Mouse (Mus musculus) gastrocnemius, adult 8-10 months (tissue): Measurements from ENCODE around the gene Wdr13. TPM values are rescaled to one million over a fixed set of nuclear protein-coding genes. Genes with fewer than 3 reads are reported as not detected.
"Not testable (repeated sequence)": the region's sequence is repeated elsewhere in the genome, so short reads cannot be mapped to it uniquely, and the experiment has no call there.

ENCODE experiments used
- DNase-seq, 2 experiments: peaks; one replicate each; pipeline ENCODE4 v3.0.0; 2022; ENCODE audit warnings: low spot score in 2 of 2
- total RNA-seq, 4 experiments: library from RNA; stranded (reverse); gene quantifications; 2 replicates each; pipeline ENCODE4 v1.2.4; 2022

Gene Wdr13
- total RNA-seq, 4 experiments from 2014 or later: 8.7 to 10.4 (median 9.6) TPM

DNA sequence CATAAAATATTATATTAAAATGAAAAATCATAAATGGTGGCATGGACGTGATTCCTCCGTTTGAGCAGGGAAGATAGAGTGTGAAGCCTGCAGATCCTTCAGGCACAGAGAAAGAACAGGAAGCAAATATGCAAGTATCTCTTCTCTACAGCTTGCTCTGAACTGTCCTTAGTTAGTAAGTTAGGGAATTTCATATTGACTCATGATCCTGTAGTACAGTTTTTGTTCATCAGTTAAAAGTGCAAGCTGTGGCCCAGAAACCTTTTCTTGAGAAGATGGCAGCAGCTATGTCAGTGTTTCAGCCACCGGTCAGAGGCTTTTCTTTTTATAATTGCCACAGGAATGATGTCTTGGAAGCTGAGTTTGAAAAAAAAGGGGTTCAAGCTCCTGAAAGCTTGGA, 27.7 kb downstream of the Wdr13 start:
- DNase-seq: no peak

DNA sequence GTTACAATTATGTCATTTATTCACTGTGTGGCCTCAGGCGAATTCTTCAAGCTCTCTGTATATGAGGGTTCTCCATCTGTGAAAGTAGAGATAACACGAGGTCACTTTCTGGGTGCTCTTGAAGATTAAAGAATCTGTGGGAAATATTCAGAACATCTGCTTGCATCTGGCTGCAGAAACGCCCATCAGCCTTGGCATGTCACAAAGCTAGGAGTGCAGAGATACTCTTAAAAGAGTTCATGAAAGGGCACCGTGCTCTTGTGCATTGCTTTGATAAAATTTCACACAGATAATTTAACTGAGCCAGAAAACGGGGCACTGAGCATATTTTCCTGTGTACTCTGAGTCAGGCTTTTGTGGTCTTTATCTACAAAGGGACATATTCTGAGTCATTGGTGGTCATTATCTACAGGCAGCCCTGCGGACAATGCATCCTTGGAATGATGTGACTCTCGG, 30.5 kb downstream of the Wdr13 start:
- no peak for DNase-seq

DNA sequence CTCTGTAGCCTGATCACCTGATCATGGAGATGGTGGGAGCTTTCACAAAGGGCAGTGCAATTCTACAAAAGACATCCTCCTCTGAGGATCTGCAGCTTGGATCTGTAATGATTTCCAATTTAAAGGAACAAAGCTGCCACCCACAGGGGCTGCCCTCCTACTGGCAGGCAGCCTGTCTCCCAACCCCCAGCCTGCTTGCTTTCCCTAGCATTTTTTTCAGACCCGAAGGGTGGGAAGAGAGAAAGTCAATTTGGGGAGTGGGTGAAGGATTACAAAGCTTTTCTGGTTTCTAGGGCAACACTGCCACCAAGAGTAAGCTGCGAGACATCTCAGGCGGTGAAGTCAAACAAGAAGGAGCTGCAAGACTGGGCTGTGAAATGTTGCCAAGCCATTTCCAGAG, 31.7 kb downstream of the Wdr13 start:
- no peak for DNase-seq

DNA sequence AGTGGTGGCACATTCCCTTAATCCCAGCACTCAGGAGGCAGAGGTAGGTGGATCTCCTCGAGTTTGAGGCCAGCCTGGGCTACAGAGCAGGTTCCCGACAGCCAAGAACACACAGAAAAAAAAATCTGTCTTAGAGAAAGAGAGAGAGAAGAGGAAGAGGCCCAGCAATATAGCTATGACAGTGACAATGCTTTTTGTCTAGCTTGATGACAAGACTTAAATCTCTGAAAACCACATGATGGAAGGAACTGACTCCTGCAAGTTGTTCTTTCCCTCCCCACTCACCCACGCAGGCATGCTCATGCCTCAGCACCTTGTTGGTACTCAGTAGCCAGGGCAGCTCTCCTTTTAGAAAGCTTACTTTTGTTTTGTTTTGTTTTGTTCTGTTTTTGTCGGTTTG, 33.3 kb downstream of the Wdr13 start:
- DNase-seq: no peak

DNA sequence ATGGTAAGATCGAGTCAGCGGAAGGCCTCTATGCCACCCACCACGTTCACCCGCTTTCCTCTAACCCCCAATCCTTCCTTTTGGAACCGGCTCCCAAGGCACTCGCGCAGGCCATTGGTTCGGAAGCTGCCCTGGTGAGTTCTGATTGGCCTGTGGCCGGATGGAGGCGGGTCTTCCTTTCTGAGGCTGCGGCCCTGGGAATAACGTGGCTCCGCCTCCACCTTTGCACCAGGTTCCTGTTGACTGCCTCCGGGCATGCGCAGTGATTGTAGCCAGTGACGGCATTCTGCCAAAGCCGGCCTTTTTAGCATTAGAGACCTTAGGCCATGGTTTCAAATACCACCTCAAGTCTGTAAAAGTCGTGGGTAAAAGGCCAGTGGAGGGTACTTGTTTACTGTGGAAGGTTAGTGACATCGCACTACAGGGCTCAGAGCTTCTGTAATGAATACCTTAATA, 35.9 kb downstream of the Wdr13 start:
- DNase-seq: peak; percentile 96

DNA sequence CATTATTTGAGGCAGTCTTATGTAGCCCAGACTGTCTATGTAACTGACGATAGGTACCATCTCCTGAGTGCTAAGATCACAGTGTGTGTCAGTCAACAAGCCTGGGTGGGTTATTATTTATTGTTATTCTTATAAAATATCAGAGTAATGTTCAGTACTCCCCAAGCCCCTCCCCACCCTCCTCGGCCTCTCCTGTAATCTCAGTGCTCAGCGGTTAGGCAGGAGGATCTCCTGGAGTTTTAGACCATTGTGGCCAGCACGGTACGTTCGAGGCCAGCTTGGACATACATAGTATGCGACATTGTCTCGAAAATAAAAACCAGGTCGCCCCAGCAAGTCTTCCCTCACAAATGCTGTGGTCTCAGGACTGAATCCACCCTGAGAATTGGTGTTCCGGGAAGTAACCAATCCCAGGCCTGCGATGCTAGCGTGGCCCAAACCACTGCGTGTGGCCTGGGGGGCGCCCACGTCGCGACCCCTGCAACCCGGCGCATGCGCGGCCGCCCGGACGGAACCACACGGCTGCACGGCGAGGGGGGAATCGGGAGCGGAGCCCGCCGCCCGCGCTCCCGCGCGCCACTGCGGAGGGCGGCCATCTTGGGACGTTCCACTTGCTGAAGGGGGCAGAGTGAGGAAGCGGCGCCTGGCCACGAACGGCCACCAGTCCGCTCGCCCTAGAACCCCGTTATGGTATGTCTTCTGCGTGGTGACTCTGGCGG, 36.5 kb downstream of the Wdr13 start:
- DNase-seq: peak; percentile 55 to 83

DNA sequence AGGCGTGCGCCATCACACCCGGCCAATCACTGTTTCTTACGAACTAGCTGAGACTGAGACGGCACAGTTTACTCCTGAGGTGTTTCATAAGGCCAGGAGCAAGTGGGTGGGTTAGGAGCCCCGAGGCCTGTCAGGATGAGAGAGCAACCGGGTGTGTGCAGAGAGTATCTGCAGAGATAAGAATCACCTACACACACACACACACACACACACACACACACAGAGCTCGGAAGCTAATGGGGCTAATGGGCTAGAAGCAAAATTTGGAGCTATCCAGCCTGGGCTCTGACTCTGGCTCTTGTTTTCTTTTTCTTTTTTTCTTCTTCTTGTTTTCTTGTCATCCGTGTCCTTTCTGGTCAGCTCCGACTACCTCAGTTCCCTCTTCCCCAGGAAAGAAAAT, 37.1 kb downstream of the Wdr13 start:
- DNase-seq: no peak

DNA sequence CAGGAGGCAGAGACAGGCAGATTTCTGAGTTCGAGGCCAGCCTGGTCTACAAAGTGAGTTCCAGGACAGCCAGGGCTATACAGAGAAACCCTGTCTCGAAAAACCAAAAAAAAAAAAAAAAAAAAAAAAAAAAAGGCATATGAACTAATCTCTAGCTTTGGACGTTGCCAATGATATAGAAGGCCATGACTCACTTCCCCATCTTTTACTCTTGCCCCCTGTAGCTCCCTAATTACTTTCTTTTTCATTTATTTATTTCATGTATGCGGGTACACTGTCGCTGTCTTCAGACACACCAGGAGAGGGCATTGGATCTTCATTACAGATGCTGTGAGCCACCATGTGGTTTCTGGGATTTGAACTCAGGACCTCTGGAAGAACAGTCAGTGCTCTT, 41.7 kb downstream of the Wdr13 start:
- DNase-seq: not testable (repeated sequence)

DNA sequence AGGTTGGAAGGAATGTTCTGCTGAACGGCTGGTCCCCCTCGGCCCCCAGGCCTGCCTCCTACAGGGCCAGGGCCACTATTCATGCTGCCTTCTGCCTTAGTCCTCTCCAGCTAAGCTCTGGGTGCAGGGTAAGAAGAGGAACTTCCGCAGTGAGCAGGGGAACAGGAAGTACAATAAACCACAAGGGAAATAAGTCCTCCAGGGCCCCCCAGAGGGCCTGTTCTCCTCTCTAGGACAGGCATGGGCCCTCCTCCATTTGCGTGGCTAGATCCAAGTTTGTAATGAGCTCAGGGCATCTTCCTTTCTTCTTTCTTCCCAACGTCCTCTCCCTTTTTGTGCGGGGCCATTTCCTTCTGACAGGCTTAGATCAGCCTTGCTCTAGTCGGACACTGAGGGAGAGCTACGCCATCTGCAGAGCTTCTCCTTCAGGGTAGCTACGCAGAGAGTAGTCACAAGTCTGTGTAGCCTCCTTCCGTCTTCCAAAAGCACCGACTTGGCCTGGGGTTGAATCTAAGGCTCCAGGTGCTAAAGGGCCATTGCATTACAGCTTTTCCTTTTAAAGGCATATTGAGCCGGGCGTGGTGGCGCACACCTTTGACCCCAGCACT, 42.2 kb downstream of the Wdr13 start, which contains the start of gene Was:
Gene Was (minus strand): TSS at position 153 of the 608 bp plus-strand sequence.
- no peak for DNase-seq

DNA sequence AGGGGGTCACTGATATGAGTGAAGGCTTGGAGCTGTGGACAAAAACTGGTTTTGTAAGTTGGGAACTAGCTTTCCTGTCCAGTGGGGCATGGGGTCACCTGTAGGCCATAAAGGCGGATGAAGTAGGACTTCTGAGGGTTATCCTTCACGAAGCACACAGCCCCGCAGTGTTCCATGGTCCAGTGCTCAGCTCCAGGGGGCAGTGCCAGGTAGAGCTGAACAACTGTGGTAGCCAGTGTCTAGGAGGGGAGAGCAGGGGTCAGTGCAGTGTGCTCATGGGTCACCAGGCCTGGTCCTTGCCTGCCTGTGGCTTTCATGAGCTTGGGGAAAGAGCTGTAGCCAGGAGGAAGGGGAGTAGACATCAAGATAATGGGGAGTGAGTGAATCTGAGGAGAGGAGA, 42.9 kb downstream of the Wdr13 start:
- no peak for DNase-seq

DNA sequence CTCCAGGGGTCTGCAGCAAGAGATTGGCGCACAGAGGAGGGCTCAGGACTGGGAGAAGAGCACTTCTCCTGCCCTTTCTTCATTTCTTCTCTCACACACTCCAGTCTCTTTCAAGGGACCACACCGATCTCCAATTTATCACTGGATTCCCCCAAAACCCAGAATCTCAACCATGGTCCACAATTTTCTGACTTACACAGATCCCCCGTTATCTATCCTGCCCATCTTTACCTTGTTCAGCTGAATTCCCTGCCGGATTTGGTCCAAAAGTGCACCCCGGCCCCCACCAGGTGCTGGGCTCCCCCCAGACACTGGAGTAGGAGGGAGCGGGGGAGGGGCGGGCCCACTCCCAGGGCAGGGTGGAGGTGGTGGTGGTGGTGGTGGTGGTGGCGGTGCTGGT, 47.1 kb downstream of the Wdr13 start:
- DNase-seq: no peak

DNA sequence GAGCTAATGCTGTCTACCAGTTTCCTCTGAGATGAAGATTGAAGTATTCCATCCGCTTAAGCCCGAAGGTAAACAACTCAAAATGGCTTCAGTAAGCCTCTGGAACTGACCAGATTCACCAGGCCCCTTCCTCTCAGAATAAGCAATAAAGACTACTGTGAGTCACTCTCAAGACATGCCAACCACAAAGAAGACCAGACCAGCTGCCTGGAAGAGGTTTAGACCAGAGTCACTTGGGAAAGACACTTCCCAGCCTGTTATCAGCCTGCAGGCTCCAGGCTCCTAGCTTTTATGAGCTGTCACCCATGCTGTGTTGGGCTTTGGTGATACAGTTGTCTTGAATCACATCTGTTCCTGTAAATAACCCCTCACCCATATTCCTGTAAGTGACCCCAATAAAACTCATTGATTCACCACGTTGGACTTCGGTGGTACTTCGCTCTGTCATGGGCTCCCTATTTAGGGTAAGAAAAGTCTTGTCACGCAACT, 47.9 kb downstream of the Wdr13 start:
- DNase-seq: no peak

DNA sequence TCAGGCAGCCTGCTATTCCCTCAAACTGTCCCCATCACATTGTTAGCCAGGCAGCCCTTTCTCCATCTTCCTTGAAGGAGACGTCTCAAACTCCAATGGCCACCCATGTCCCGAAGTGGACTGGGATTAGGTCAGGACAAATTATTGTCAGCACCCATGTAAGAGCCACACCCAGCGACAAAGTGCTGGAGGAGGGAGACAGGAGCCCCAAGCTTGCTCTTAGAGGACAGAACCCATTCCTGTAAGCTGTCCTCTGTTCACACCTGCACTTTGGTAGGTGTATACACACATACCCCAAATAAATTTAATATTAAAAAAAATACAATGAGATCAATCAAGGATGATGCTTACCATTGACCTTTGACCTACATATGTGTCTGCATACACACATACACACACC, 57.6 kb downstream of the Wdr13 start:
- DNase-seq: no peak

DNA sequence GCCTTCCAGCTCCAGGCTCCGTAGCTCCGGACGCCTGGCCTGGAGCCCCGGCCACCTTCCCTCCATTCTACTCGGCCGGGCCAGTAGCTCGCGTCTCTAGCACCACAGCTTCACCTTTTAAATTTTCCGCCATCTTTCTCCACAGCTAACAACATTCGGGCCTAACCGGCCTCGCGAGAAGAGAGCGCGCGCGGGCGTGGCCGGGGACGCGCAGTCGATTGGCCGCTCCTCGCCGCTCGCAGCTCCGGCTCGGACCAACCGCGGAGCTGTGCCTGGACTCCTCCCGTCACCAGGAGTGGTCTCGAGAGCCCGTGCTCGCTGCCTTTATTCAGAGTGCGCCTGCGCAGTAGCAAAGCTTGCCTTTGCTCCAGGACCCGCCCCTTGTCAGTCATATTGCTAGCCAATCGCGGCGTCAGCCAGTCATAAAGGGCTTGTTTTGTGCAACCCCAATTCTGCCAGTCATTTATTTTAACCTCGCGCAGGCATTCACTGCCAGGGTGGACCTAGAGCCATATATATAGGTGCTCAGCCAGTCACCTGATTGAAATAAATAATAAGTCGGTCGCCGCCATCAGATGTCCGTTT, 58.2 kb downstream of the Wdr13 start, which contains the start of gene Suv39h1:
Gene Suv39h1 (minus strand): TSS at position 331 of the 585 bp plus-strand sequence.
- peak; percentile 81 to 93 for DNase-seq

DNA sequence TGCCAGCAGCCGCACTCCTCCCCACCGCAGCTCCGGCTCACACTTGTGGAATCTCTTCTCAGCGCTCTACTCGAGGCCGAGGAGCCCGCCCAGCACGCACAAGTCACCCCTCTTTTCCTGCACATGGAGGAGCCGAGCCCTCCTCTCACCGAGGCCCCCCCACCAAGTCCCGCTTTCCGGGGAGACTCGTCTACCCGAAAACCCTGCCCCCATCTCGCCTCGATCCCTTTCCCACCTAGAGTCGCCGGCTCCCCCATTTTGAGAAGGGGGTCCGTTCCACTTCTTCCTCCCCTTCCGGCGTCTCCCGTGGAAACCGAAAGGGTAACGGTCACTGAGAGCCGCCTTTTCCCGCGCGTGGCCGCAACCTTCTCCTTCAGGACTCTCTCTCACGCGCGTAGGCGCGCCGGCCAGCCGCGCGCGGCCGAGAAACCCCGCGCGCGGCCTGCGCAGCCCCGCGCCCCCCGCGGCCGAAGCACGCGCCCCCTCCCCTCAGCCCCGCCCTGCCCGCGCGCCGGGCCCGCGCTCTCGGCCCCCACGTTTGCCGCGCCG, 58.7 kb downstream of the Wdr13 start:
- DNase-seq: no peak

Other genes starting within 250 kb of the Wdr13 start
- 10 to 100 TPM in 2 of 4 experiments, 1 to 10 TPM in 2; 8.5 to 11.3 (median 10.2) TPM for gene Slc35a2, start 248.9 kb downstream of the Wdr13 start, total RNA-seq
- 10 to 100 TPM; 17.3 to 20.6 (median 19.3) TPM for gene Pqbp1, start 233.6 kb downstream of the Wdr13 start, total RNA-seq
- gene Timm17b, start 233.5 kb downstream of the Wdr13 start, total RNA-seq: 10 to 100 TPM; 47.8 to 58.6 (median 53.9) TPM
- not detected for gene Gm10491, start 225.1 kb downstream of the Wdr13 start, total RNA-seq
- 1 to 10 TPM in 1 of 4 experiments, under 1 TPM in 1, not detected in 2; 0.87 to 1.5 TPM for gene Gm10490, start 223.3 kb downstream of the Wdr13 start, total RNA-seq
- not detected for gene Pcsk1n, start 213.1 kb downstream of the Wdr13 start, total RNA-seq
- gene Eras, start 204.3 kb downstream of the Wdr13 start, total RNA-seq: not detected
- gene Hdac6, start 185.0 kb downstream of the Wdr13 start, total RNA-seq: 1 to 10 TPM; 3.8 to 6.2 (median 4.2) TPM
- under 1 TPM in 1 of 4 experiments, not detected in 3; 0.13 TPM for gene Gata1, start 154.8 kb downstream of the Wdr13 start, total RNA-seq
- not detected for gene Glod5, start 114.4 kb downstream of the Wdr13 start, total RNA-seq
- gene Suv39h1, start 58.1 kb downstream of the Wdr13 start, total RNA-seq: 1 to 10 TPM; 3.5 to 5.0 (median 4.3) TPM
- under 1 TPM; 0.15 to 0.54 (median 0.45) TPM for gene Was, start 42.4 kb downstream of the Wdr13 start, total RNA-seq
- 100 to 1,000 TPM in 1 of 4 experiments, 10 to 100 TPM in 3; 45.7 to 121 (median 61.8) TPM for gene Rbm3, start 13.0 kb upstream of the Wdr13 start, total RNA-seq
- 1 to 10 TPM; 2.3 to 3.6 (median 3.0) TPM for gene Tbc1d25, start 43.3 kb upstream of the Wdr13 start, total RNA-seq
- gene Ebp, start 60.6 kb upstream of the Wdr13 start, total RNA-seq: 1 to 10 TPM; 5.4 to 8.3 (median 7.0) TPM
- 1 to 10 TPM; 3.3 to 5.1 (median 4.2) TPM for gene Porcn, start 73.6 kb upstream of the Wdr13 start, total RNA-seq
- gene Ftsj1, start 119.5 kb upstream of the Wdr13 start, total RNA-seq: 10 to 100 TPM; 11.9 to 15.5 (median 14.0) TPM
- not detected for gene Slc38a5, start 138.2 kb upstream of the Wdr13 start, total RNA-seq
- gene Ssxb10, start 194.5 kb upstream of the Wdr13 start, total RNA-seq: not detected
- not detected for gene Ssxb9, start 234.1 kb upstream of the Wdr13 start, total RNA-seq